Mouse (Mus musculus) hindbrain, embryonic 11.5 days (tissue): ENCODE data around the gene Strip1. TPM values are rescaled to one million over a fixed set of nuclear protein-coding genes. Genes with fewer than 3 reads are reported as not detected.

Experiments used
- ATAC-seq: fragments of 200-750 bp; cut with Nextera tagmentation; 2 replicates; pipeline ENCODE4 v1.8.0; 2017; ENCODE audit warnings: mild to moderate bottlenecking, moderate TSS enrichment, moderate library complexity; ENCODE audit not compliant: low FRiP score
- DNase-seq: peaks from one replicate; pipeline ENCODE4 v3.0.0-alpha.2; 2015; ENCODE audit warnings: low spot score
- H3K27ac ChIP-seq: fragments of 300-500 bp; sonication (generic); 2 replicates; pipeline ENCODE4 v1.5.1; 2014; ENCODE audit warnings: mild to moderate bottlenecking, low read depth, low read length
- H3K27me3 ChIP-seq: fragments of 300-500 bp; sonication (generic); 2 replicates; pipeline ENCODE4 v1.6.1; 2014; ENCODE audit warnings: mild to moderate bottlenecking, low read length, moderate library complexity, mixed read lengths; ENCODE audit not compliant: control insufficient read depth, insufficient read depth
- H3K36me3 ChIP-seq: fragments of 300-500 bp; sonication (generic); 2 replicates; pipeline ENCODE4 v1.6.1; 2014; ENCODE audit warnings: mild to moderate bottlenecking, low read length, moderate library complexity, mixed read lengths; ENCODE audit not compliant: control insufficient read depth, insufficient read depth
- H3K4me1 ChIP-seq: fragments of 300-500 bp; sonication (generic); replicated peaks from 2 replicates; pipeline ENCODE4 v1.6.1; 2014; ENCODE audit warnings: low read length, mixed read lengths; ENCODE audit not compliant: control insufficient read depth, insufficient read depth
- H3K4me2 ChIP-seq: fragments of 300-500 bp; sonication (generic); replicated peaks from 2 replicates; pipeline ENCODE4 v1.6.1; 2014; ENCODE audit warnings: mild to moderate bottlenecking, low read depth, low read length
- H3K4me3 ChIP-seq: fragments of 300-500 bp; sonication (generic); 2 replicates; pipeline ENCODE4 v1.5.1; 2014; ENCODE audit warnings: low read depth, low read length
- H3K9ac ChIP-seq: fragments of 300-500 bp; sonication (generic); 2 replicates; pipeline ENCODE4 v1.6.1; 2014; ENCODE audit warnings: low read depth, low read length
- H3K9me3 ChIP-seq: fragments of 300-500 bp; sonication (generic); 2 replicates; pipeline ENCODE4 v1.6.1; 2016; ENCODE audit warnings: low read length; ENCODE audit not compliant: control insufficient read depth
- WGBS: fragments of 180-500 bp; shearing (Covaris S2); extraction: QIAGEN DNeasy Blood & Tissue Kit; methylation state at CpG from one replicate; pipeline ENCODE4 v1.1.7; 2014; 5-methylcytosine and 5-hydroxymethylcytosine counted together
- polyA plus RNA-seq: library from polyadenylated mRNA; unstranded; fragments of >200 nt; fragmentation: Nextera tagmentation; extraction: Ambion mirVana; gene quantifications from 2 replicates; pipeline ENCODE4 v1.2.1, GENCODE M21; 2014

Gene Strip1
- polyA plus RNA-seq, 1 experiment from 2014 or later = 85.1 TPM

GRCm38 (mm10) chr3:107593632-107594031 lies 37.9 kb downstream of the Strip1 start:
- Histone ChIP-seq H3K4me3 (no peak overlapping the region), H3K4me1 (peaks cover 7% of the 10 kb centered on the region), H3K27ac (no peak overlapping the region), H3K36me3 (no peaks in the 10 kb centered on the region), H3K4me2 (no peak overlapping the region), H3K27me3 (peaks cover 56% of the 10 kb centered on the region), H3K9ac (no peak overlapping the region), H3K9me3 (no peaks in the 10 kb centered on the region)
- WGBS = 52% methylated on average over 2 of the region's 2 CpGs
- ATAC-seq (no peak), DNase-seq (no peak)

DNA sequence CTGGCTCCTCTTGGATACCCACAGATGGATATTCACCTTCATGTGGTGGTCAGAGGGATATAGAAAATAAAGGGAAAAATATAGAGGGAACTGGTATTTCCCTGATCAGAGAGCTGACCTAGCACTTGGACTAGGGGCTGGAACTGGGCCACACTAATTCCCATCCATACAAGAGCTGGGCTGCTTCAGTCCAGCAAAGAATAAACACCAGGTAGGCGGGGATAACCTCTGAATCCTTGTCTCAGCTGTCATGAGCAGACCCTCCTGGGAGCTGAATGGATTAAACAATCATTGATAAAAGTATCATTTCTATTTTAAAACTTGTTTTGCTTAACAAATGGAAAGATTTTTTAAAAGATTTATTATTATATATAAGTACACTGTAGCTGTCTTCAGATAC lies 39.9 kb downstream of the Strip1 start:
- Histone ChIP-seq H3K4me1 (peaks cover 7% of the 10 kb centered on the region), H3K4me2 (no peak overlapping the region), H3K27ac (no peak overlapping the region), H3K36me3 (no peaks in the 10 kb centered on the region), H3K9me3 (no peaks in the 10 kb centered on the region), H3K27me3 (peaks cover 47% of the 10 kb centered on the region), H3K9ac (no peak overlapping the region), H3K4me3 (no peak overlapping the region)
- no peak for ATAC-seq
- 33% methylated on average over 1 of the region's 1 CpGs for WGBS
- no peak for DNase-seq

DNA sequence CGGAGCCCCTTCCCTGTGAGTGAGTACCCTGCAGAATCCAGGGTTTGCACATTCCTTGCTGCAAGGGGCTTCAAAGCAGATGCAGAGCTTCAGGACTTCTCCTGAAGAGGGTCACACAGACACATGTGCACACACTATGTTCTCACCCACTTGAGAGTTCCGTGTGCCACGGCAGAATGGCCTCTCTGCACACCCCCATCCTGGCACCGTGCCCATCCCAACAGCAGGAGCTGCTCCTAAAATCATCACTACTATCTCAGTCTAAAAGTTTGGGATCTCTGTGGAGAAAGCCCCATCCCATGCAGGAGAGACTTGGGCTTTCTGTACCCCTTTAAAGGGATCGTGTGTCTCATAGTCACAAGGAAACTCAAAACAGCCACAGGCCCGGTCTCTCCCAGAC lies 45.0 kb downstream of the Strip1 start:
- no peak for DNase-seq
- peaks cover 46% of the 10 kb centered on the region for H3K27me3 ChIP-seq
- WGBS = 73% methylated on average over 6 of the region's 6 CpGs
- H3K4me1 ChIP-seq = peaks cover 4% of the 10 kb centered on the region
- no peak for ATAC-seq
- no peak overlapping the region for H3K4me2 ChIP-seq
- no peak overlapping the region for H3K27ac ChIP-seq
- no peaks in the 10 kb centered on the region for H3K36me3 ChIP-seq
- no peak overlapping the region for H3K9ac ChIP-seq
- H3K9me3 ChIP-seq = no peaks in the 10 kb centered on the region
- H3K4me3 ChIP-seq = no peak overlapping the region

GRCm38 (mm10) chr3:107583893-107584292 lies 47.6 kb downstream of the Strip1 start:
- Histone ChIP-seq H3K9ac (no peak overlapping the region), H3K9me3 (no peaks in the 10 kb centered on the region), H3K4me2 (no peak overlapping the region), H3K4me1 (peaks cover 4% of the 10 kb centered on the region), H3K4me3 (no peak overlapping the region), H3K27ac (no peak overlapping the region), H3K36me3 (no peaks in the 10 kb centered on the region), H3K27me3 (peaks cover 67% of the 10 kb centered on the region)
- ATAC-seq (no peak), DNase-seq (peak; percentile 38)
- 3% methylated on average over 1 of the region's 1 CpGs for whole genome bisulfite sequencing

GRCm38 (mm10) chr3:107582875-107583767 lies 48.4 kb downstream of the Strip1 start:
- Histone ChIP-seq H3K27ac (no peak overlapping the region), H3K9me3 (no peaks in the 10 kb centered on the region), H3K36me3 (no peaks in the 10 kb centered on the region), H3K4me2 (peak overlapping the region; percentile 39), H3K4me3 (peak overlapping the region; percentile 24), H3K4me1 (peaks cover 4% of the 10 kb centered on the region), H3K9ac (no peak overlapping the region), H3K27me3 (peaks cover 67% of the 10 kb centered on the region)
- DNase-seq = peak; percentile 70
- no peak for ATAC-seq
- WGBS = under 1% methylated on average over 64 of the region's 65 CpGs

DNA sequence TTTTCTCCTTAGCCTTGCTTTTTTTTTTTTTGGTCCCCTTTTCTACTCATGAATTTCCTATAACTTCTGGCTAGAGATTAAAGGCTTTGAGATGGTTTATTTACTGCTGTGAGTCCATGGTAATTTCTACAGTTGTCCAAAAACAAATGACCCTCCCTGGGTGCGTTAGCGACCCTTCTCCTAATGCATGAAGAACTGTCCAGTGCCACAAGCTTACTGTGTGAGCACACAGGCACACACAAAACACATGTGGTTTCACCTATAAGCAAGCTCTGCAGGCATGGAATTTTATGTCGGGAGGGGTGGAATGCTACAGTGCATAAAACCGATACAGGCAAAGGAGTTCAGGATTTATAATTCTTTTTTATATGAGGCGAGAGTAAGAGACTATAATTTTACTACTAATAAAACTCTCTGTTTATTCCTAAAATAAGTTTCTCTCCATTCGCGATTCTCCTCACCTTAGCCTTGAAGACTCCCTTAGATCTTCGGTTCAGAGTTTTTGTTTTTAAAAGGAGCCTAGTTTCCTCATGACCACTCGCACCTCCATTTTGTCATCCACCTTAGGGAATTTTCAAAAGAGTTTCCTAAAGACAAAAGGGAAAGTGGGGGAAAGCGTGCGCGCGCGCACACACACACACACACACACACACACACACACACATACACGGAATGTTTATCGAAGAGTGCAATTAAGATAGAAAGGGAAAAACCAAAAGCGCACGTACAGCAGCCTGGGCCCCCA lies 49.2 kb downstream of the Strip1 start:
- WGBS = 3% methylated on average over 18 of the region's 18 CpGs
- H3K9ac ChIP-seq = no peak overlapping the region

GRCm38 (mm10) chr3:107581103-107582010 lies 50.1 kb downstream of the Strip1 start:
- H3K9me3 ChIP-seq = no peaks in the 10 kb centered on the region

More for the DNA sequence above, 49.2 kb downstream of the Strip1 start:
- ATAC-seq = no peak
- DNase-seq = peak; percentile 50
- Histone ChIP-seq H3K9me3 (no peaks in the 10 kb centered on the region), H3K27ac (no peak overlapping the region), H3K4me1 (peaks cover 4% of the 10 kb centered on the region), H3K27me3 (peaks cover 67% of the 10 kb centered on the region), H3K36me3 (no peaks in the 10 kb centered on the region), H3K4me3 (peak overlapping the region; percentile 24), H3K4me2 (peak overlapping the region; percentile 39)

GRCm38 (mm10) chr3:107579466-107579865 lies 52.0 kb downstream of the Strip1 start:
- Histone ChIP-seq H3K4me1 (peaks cover 4% of the 10 kb centered on the region), H3K27me3 (peaks cover 46% of the 10 kb centered on the region), H3K4me2 (no peak overlapping the region), H3K27ac (no peak overlapping the region), H3K9me3 (no peaks in the 10 kb centered on the region), H3K4me3 (no peak overlapping the region), H3K9ac (no peak overlapping the region), H3K36me3 (no peaks in the 10 kb centered on the region)
- peak; percentile 88 for DNase-seq
- WGBS = 5% methylated on average over 4 of the region's 4 CpGs
- no peak for ATAC-seq

More at GRCm38 (mm10) chr3:107581103-107582010, 50.1 kb downstream of the Strip1 start:
- no peak overlapping the region for H3K4me2 ChIP-seq
- H3K36me3 ChIP-seq = no peaks in the 10 kb centered on the region
- no peak overlapping the region for H3K9ac ChIP-seq
- H3K27me3 ChIP-seq = peaks cover 61% of the 10 kb centered on the region
- H3K27ac ChIP-seq = no peak overlapping the region
- DNase-seq (peak; percentile 37), ATAC-seq (no peak)
- H3K4me1 ChIP-seq = peaks cover 4% of the 10 kb centered on the region
- no peak overlapping the region for H3K4me3 ChIP-seq
- WGBS = 4% methylated on average over 15 of the region's 15 CpGs
